Mouse (Mus musculus) hindlimb bud, embryonic 11.5 days (tissue): ENCODE data around the gene Col4a4.

Experiments
- DNase-seq: peaks from one replicate; pipeline ENCODE4 v3.0.0-alpha.2; 2012; ENCODE audit warnings: low read depth, low spot score; ENCODE audit errors: extremely low spot score

Gene Col4a4

DNA sequence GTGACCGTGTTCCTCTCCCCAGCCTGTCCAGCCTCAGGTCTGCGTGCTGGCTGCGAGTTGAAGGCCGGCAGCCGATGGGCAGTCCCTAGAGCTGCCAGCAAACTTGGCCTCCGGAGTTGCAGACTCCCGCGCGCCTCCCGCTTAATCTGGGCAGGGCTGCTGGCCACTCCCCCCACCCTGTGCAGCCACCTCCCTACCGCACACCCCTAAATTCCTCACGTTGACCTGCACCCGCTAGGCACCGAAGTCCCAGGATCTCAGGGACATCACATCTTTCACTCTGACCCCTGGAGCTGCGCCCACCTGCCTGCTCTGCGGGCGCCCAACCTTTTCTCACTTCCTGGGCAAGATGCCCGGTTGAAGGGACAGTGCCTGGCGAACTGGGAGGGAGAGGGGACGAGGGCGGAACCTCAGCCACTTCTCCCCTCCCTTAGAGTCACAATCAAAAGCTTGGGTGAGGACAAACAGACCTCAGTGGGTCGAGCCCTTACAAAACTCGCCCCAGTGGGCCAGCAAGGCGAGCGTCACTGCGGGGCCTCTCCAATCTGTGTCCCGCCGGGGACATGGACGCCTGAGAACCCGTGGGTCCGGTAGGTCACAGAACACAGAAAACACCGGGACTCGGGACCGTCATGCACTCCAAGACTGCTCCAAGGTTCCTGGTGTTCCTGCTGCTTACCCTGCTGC is at the start of gene Col4a4, which contains the start of gene Col4a3:
Col4a4 (minus strand) TSS at position 137 of the 687 bp plus-strand sequence.
Col4a3 (plus strand) TSS at position 209 of the 687 bp plus-strand sequence.
- DNase-seq = no peak

DNA sequence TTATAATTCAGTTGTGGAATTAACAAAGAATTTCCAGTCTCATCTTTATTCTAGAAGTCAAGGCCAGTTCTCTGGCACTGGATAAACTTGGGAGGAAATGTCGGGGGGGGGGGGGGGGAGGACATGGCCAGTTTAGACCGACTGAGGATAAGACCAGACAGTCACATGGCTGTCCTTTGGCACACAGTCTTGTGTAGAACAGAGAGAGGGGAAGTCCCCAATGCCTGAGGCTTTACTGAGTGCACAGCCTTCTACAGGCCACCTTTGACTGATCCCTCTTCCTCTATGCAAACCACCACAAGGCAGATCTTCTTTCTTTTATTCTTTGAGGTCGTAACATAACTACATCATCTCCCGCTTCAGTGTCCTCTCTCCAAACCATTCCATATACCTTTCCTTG is 49.7 kb upstream of the Col4a4 start:
- no peak for DNase-seq

GRCm38 (mm10) chr1:82635254-82635620 is 48.6 kb upstream of the Col4a4 start:
- no peak for DNase-seq

DNA sequence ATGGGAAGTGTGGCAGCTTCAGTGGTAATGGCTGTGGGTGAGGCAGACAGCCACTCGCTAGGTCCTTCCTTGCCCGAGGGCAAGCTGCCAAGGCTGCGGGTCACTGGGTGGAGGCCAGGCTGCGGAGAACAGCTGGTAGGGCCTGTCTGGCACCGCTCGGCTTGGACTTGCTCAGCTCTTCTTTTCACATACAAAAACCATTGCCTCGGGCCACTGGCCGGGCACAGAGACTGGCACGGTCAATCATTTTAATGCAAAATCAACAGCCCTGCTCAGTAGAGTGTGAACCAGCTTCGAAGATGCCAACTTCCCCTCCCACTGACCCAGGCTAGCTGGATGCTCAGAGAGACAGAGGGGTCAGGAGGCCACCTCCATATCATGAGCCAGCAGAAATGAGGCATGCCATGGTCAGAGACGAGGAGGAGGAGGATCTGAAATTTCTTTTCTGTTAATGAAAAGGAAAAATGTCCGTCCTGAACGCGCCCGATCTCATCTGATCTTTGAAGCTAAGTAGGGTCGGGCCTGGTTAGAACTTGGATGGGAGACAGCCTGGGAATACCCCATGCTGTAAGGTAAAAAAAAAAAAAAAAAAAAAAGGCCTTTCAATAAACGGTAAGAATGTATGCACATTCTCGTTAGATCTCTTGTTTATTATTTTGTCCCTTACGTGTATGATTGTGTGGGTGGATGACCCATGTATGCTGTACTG is 48.0 kb upstream of the Col4a4 start:
- DNase-seq = no peak

DNA sequence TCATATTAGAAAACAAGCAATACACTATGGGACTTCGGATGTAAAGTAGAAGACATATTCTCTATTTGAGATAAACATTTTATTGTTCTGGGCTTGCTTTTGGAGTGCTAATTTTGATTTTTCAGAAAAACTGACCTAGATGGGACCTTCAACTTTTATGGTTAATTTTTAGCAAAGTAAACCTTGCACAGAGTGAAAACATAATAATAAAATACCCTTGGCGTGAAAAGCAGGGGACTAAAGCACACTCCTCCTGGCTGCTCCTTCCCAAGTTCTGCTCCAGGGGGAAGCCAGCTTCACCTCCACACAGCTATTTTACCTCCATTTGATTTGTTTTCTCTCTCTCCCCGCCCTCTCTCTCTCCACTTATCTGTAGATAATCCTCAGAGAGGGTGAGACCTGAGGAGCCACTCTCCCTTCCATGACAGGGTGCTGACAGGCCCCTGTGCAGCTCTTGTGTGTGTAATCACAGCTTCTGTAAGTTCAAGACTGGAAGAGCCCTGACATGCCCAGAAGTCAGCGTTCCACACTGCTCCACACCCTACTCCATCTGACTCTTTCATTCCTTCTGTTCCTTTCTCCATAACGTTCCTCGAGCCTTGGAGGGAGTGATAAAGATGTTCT is 44.6 kb upstream of the Col4a4 start:
- no peak for DNase-seq

- DNase-seq = no peak
Measured at GRCm38 (mm10) chr1:82629495-82629894, 42.8 kb upstream of the Col4a4 start.

GRCm38 (mm10) chr1:82627652-82628051 is 41.0 kb upstream of the Col4a4 start:
- DNase-seq = no peak

DNA sequence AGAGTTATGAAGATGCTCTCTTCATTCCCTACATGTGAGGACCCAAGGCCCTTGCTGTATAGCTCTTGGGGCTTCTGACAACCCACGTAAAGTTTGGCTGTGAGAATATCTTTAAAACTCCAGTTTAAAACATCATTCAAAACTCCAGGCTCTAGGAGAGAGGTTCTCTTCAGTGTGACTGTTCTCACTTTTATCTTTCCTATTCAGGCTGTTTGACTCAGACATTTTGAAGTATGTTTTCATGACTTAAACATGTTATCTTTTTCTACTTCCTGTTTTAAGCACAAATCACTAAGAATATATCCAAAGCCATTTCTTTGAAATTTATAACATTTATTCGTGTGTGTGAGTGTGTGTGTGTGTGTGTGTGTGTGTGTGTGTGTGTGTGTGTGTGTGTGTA is 38.8 kb upstream of the Col4a4 start:
- DNase-seq = no peak

- DNase-seq = no peak
Measured at GRCm38 (mm10) chr1:82624934-82625333, 38.3 kb upstream of the Col4a4 start.

DNA sequence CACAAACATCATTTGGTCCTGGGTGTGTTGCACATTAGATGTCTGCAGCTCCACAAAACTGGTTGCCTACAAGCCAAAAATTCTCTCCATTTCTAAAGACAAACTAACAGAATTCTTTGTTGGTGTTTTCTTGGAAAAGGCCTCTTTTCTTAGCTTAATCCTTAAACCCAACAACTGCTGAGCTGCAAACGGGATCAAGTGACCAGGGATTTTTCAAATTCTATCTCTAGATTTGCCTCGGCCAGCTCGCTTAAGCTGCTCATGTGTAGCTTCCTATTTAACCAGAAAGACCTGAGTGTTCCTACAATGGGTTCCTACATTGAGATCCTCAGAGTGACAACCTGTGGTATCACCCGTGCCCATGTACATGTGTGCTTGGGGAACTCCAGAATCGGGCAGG is 33.3 kb upstream of the Col4a4 start:
- DNase-seq = no peak

- DNase-seq = no peak
Measured at GRCm38 (mm10) chr1:82618592-82618991, 31.9 kb upstream of the Col4a4 start.

DNA sequence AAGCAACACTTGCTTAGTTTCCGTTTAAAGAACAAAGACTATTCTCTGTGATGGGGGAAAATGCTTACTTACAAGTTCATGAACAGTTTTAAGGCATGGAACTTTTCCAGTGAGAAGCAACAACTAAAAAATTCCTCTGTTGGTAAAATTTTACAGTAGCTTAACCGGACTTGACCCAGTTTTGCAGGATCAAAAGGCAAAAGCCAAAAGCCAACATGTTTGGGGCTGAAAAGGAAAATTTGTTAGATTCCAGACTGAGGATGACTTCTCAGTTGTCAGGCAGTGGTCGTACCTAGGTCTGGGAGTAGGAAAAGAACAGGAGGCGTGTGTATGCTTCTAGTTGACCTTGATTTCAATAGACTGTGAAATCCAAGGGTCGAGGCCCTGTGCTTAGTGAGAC is 31.4 kb upstream of the Col4a4 start:
- DNase-seq = no peak

DNA sequence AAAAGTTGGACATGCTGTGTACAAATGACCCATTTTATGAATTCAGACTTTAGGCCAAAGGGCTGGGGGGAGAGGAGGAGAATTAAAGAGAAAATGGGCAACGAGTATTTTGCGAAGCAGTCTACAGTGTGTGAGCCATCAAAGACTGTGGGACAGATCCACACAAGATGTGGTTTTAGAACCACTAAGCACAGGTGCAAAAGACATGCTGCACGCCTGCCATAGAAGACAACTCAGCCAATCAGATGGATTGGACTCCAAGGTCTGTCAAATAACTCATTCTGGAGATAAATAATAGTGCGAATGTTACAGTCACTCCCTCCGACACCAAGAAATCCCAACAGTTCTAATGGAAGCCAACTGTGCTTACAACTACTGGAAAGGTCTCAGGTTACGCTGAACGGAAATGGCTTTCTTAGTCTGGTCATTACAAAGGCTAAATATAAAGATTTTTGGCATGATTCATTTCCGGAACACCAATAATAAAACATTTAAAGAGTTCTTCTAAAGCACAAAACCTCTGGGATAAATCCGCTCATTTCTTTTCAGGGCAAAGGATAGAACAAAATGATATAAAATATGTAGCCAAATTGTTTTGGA is 25.5 kb upstream of the Col4a4 start:
- peak; percentile 2 for DNase-seq

DNA sequence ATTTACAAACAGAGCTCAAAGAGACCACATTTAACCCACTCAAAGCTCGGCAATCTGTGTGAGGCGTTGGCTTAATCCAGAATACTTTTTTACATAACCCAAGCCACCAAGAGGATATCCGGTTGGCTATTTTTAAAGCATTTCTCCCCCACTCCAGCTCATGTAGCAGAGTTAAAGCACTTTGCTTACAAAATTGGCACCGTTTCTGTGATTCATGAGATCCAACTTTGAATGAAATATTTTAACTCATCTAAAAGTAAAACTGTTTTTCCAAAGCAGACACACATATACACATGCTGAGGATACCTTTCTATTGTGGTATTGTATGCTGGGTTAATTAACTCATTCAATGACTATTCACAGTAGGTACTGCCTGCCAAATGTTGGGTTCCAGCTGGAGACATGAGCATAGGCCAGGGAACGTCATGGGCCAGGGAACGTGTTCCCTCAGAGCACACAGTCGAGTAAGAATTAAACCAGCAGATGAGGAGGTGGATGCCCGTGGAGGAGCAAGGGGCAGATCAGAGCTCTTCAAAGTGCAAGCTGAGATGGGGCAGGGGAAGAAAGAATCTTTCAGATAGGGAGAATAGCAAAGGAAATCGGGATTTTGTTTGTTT is 22.1 kb upstream of the Col4a4 start:
- no peak for DNase-seq

DNA sequence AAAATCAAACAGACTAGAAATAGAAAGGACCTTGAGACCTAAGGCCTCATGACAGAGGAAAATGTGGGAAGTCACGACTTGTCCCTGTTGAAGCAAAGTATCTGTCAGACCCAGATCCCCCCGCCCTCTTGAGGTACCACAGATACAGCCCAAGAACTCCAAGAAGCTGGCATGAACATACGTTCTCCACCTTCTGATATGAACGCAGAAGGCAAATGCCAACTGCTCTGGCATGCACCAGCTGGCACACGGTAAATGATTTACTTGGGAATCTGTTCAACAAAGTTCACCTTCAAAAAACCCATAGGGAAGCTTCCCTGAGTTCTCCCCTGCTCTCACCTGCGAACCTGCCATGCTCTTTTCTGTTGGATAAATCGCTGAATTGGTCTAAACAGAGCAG is 19.2 kb upstream of the Col4a4 start:
- no peak for DNase-seq

DNA sequence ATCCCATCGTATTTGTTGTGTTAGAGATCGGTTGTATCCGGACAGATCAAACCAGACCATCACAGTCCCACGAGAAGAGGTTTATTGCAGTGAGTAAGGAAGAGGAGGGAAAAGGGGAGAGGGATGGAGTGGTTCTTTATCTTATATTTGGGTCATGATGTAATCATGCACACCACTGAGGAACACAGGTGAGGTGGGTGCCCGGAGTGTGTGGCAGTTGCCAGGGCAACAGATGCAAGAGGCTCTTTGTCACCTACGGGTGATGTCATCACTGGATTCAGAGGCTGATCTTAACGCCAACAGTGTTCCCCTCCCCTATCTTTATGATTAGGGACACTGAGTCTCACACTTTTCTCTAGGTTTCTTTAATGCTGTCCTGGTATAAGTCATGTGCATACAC is 18.7 kb upstream of the Col4a4 start:
- DNase-seq = no peak

DNA sequence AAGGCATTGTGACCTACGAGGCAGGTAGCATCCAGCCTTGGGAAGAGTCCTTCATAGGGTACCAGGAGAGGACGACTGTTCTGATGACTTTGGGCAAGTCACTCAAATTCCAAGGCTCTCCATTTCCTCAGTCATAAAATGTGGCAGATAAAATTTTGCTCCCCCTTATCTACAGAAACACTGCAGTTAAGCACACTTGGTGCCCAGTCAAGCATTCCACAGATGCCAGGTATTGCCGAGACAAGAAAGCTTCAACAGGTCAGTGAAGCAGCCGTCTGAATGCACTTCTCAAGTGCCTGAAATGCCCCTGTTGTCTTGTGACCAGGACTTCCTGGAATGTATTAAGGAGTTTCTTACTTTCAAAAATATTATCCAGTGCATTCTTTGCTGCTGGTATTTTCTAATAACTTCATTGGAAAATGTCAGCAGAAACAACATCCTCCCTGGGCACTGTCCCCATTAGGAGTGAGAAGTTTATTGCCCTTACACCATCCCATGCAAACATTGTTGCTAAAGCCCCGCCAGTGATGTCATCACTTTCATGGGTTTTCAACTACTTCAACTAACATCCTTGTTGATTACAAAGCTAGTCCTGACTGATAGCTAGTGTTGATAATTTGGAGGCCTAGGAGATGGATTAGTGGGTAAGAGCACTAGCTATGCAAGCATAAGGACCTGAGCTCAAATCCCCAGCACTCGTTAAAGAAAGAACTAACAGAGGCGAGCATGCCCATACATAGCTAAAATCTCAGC is 16.7 kb upstream of the Col4a4 start:
- no peak for DNase-seq

DNA sequence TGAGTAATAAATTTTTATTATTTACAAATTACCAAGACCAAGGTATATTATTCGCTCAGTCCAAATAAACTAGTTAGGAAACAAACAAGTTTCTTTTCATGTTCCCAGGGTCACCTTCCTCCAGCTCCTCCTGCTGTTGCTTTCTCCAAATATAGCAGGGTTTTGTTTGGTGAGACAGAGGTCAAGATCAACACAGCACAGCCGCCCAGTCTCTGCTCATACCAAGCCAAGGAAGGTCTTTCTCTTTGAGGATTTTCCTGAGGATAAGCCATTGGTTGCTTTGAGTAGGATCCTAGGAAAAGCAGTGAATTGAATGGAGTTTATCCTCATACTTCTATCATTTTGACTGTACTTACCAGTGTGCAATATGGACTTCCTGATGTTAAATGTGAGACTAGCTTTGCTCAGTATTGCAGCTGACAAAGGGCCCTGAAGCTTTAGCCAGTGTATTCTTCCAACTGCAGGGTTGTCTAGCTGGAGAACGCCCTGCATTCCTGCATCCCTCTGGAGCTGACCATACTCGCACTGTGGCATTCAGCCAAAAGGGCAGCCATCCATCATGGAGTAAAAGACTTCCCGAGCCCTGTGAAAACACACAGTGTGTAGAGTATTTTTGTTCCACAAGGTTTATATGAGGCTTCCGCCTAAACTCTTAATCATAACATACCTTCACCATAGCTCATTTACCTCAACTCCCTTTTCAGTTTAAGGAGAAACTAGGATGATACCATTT is 10.4 kb upstream of the Col4a4 start:
- DNase-seq = no peak

- DNase-seq = no peak
Measured at GRCm38 (mm10) chr1:82590266-82590665, 3.6 kb upstream of the Col4a4 start.

DNA sequence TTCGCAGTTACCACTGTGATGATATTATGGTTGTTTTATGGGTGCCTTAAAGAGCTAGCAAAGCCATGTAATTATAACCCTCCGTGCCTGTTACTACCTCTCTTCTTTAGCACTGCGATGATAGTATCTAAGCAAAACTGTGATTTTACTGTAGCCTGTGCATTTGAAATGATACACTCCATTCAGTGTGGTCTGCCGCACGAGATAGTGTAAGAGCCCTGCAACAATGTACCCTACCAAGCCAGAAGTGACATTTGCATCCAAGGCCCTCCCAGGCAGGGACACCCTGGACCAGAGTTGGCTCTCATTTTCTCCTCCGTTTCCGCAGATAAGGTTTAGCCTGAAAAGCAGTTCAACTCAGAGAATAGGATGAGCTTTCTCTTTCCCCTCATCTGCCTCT is 668 bp downstream of the Col4a4 start:
- DNase-seq = no peak
